Mouse (Mus musculus) c-Kit-negative CD71-positive TER-119-positive erythroid progenitor cells, embryonic 14.5 days (primary cell): ENCODE data around the gene Dclk3.

Experiments used
- DNase-seq: peaks from one replicate; pipeline ENCODE4 v3.0.0-alpha.2; 2013; ENCODE audit warnings: low read depth, low spot score

Dclk3 gene

GRCm38 (mm10) chr9:111438904-111439835 lies at the start of gene Dclk3:
Gene Dclk3 (plus strand): TSS chr9:111439081.
- no peak for DNase-seq

GRCm38 (mm10) chr9:111390016-111390415 lies 48.9 kb upstream of the Dclk3 start:
- DNase-seq: no peak

- DNase-seq: no peak
Measured at GRCm38 (mm10) chr9:111391036-111391435, 47.8 kb upstream of the Dclk3 start.

GRCm38 (mm10) chr9:111391926-111392442 lies 46.9 kb upstream of the Dclk3 start:
- no peak for DNase-seq

- DNase-seq: no peak
Measured at GRCm38 (mm10) chr9:111395265-111395664, 43.6 kb upstream of the Dclk3 start.

GRCm38 (mm10) chr9:111398059-111398458 lies 40.8 kb upstream of the Dclk3 start:
- DNase-seq: no peak

- no peak for DNase-seq
Measured at GRCm38 (mm10) chr9:111400089-111400488, 38.8 kb upstream of the Dclk3 start.

- no peak for DNase-seq
Measured at GRCm38 (mm10) chr9:111403159-111403558, 35.7 kb upstream of the Dclk3 start.

- DNase-seq: no peak
Measured at GRCm38 (mm10) chr9:111404346-111405079, 34.4 kb upstream of the Dclk3 start.

- no peak for DNase-seq
Measured at GRCm38 (mm10) chr9:111405080-111405428, 33.8 kb upstream of the Dclk3 start.

GRCm38 (mm10) chr9:111408012-111408411 lies 30.9 kb upstream of the Dclk3 start:
- no peak for DNase-seq

- DNase-seq: no peak
Measured at GRCm38 (mm10) chr9:111408427-111408826, 30.5 kb upstream of the Dclk3 start.

- DNase-seq: no peak
Measured at GRCm38 (mm10) chr9:111412471-111413160, 26.3 kb upstream of the Dclk3 start.

GRCm38 (mm10) chr9:111421862-111422261 lies 17.0 kb upstream of the Dclk3 start:
- no peak for DNase-seq

- no peak for DNase-seq
Measured at GRCm38 (mm10) chr9:111422567-111422966, 16.3 kb upstream of the Dclk3 start.

GRCm38 (mm10) chr9:111425113-111425512 lies 13.8 kb upstream of the Dclk3 start:
- no peak for DNase-seq

- DNase-seq: no peak
Measured at GRCm38 (mm10) chr9:111425952-111426351, 12.9 kb upstream of the Dclk3 start.

- no peak for DNase-seq
Measured at GRCm38 (mm10) chr9:111427891-111428555, 10.9 kb upstream of the Dclk3 start.

- no peak for DNase-seq
Measured at GRCm38 (mm10) chr9:111428698-111429362, 10.1 kb upstream of the Dclk3 start.

GRCm38 (mm10) chr9:111429363-111429750 lies 9.5 kb upstream of the Dclk3 start:
- no peak for DNase-seq

GRCm38 (mm10) chr9:111435429-111435828 lies 3.5 kb upstream of the Dclk3 start:
- no peak for DNase-seq
